Mouse (Mus musculus): ENCODE measurements around the gene Apbb2. TPM values are rescaled to one million over a fixed set of nuclear protein-coding genes. Genes with fewer than 3 reads are reported as not detected.

Apbb2 gene
- total RNA-seq (2021): 10 to 100 TPM; 48.7 to 59.2 TPM

- peak; percentile 96 for DNase-seq
Measured at GRCm38 (mm10) chr5:66618597-66618996, at the start of gene Apbb2. Gene Apbb2, minus strand, starts transcription at chr5:66618784.

GRCm38 (mm10) chr5:66654220-66654619 is 35.6 kb upstream of the Apbb2 start:
- DNase-seq: peak; percentile 15 to 31

GRCm38 (mm10) chr5:66647504-66647903 is 28.9 kb upstream of the Apbb2 start:
- no peak for DNase-seq

- DNase-seq: no peak
Measured at GRCm38 (mm10) chr5:66643260-66643659, 24.7 kb upstream of the Apbb2 start.

GRCm38 (mm10) chr5:66642156-66642555 is 23.6 kb upstream of the Apbb2 start:
- DNase-seq: no peak

GRCm38 (mm10) chr5:66635459-66636079 is 17.0 kb upstream of the Apbb2 start:
- no peak for DNase-seq

GRCm38 (mm10) chr5:66627805-66628204 is 9.2 kb upstream of the Apbb2 start:
- no peak for DNase-seq

GRCm38 (mm10) chr5:66620191-66620625 is 1.6 kb upstream of the Apbb2 start:
- peak; percentile 83 to 84 for DNase-seq

GRCm38 (mm10) chr5:66619675-66620074 is 1.1 kb upstream of the Apbb2 start:
- no peak for DNase-seq

- no peak for DNase-seq
Measured at GRCm38 (mm10) chr5:66619195-66619594, 611 bp upstream of the Apbb2 start.

- peak; percentile 32 to 39 for DNase-seq
Measured at GRCm38 (mm10) chr5:66617921-66618460, 593 bp downstream of the Apbb2 start.

- no peak for DNase-seq
Measured at GRCm38 (mm10) chr5:66614940-66615339, 3.6 kb downstream of the Apbb2 start.

GRCm38 (mm10) chr5:66613725-66614124 is 4.9 kb downstream of the Apbb2 start:
- no peak for DNase-seq

- no peak for DNase-seq
Measured at GRCm38 (mm10) chr5:66612964-66613363, 5.6 kb downstream of the Apbb2 start.

- DNase-seq: no peak
Measured at GRCm38 (mm10) chr5:66611851-66612250, 6.7 kb downstream of the Apbb2 start.

- DNase-seq: no peak
Measured at GRCm38 (mm10) chr5:66611361-66611760, 7.2 kb downstream of the Apbb2 start.

GRCm38 (mm10) chr5:66610270-66610669 is 8.3 kb downstream of the Apbb2 start:
- DNase-seq: no peak

- no peak for DNase-seq
Measured at GRCm38 (mm10) chr5:66609306-66609705, 9.3 kb downstream of the Apbb2 start.

GRCm38 (mm10) chr5:66607801-66608200 is 10.8 kb downstream of the Apbb2 start:
- no peak for DNase-seq

- DNase-seq: no peak
Measured at GRCm38 (mm10) chr5:66607201-66607600, 11.4 kb downstream of the Apbb2 start.

GRCm38 (mm10) chr5:66605636-66606035 is 12.9 kb downstream of the Apbb2 start:
- DNase-seq: no peak

- DNase-seq: no peak
Measured at GRCm38 (mm10) chr5:66604423-66604822, 14.2 kb downstream of the Apbb2 start.

- DNase-seq: no peak
Measured at GRCm38 (mm10) chr5:66603746-66604145, 14.8 kb downstream of the Apbb2 start.

- DNase-seq: no peak
Measured at GRCm38 (mm10) chr5:66603223-66603622, 15.4 kb downstream of the Apbb2 start.
